Mouse (Mus musculus) embryo, embryonic 9.5 days (tissue): Measurements from ENCODE around the gene Abl2.

ENCODE experiments used
- DNase-seq: peaks from one replicate; pipeline ENCODE4 v3.0.0-alpha.2; 2017; ENCODE audit errors: extremely low spot score

The Abl2 gene

GRCm38 (mm10) chr1:156584175-156584574 lies 25.6 kb downstream of the Abl2 start:
- DNase-seq, result no peak

- DNase-seq, result no peak
Measured at GRCm38 (mm10) chr1:156585512-156585911, 26.9 kb downstream of the Abl2 start.

- no peak for DNase-seq
Measured at GRCm38 (mm10) chr1:156589811-156590305, 31.3 kb downstream of the Abl2 start.

- no peak for DNase-seq
Measured at GRCm38 (mm10) chr1:156590357-156590756, 31.8 kb downstream of the Abl2 start.

- no peak for DNase-seq
Measured at GRCm38 (mm10) chr1:156593267-156593666, 34.7 kb downstream of the Abl2 start.

- no peak for DNase-seq
Measured at GRCm38 (mm10) chr1:156597089-156597488, 38.5 kb downstream of the Abl2 start.

GRCm38 (mm10) chr1:156602545-156602944 lies 44.0 kb downstream of the Abl2 start:
- DNase-seq, result no peak

- no peak for DNase-seq
Measured at GRCm38 (mm10) chr1:156605094-156605866, 46.7 kb downstream of the Abl2 start.

- no peak for DNase-seq
Measured at GRCm38 (mm10) chr1:156605940-156606339, 47.4 kb downstream of the Abl2 start.

GRCm38 (mm10) chr1:156608496-156608895 lies 49.9 kb downstream of the Abl2 start:
- DNase-seq, result no peak

GRCm38 (mm10) chr1:156610257-156610656 lies 51.7 kb downstream of the Abl2 start:
- DNase-seq, result no peak

GRCm38 (mm10) chr1:156613855-156614530 lies 55.4 kb downstream of the Abl2 start:
- peak; percentile 70 for DNase-seq

GRCm38 (mm10) chr1:156614710-156615109 lies 56.1 kb downstream of the Abl2 start:
- DNase-seq, result no peak

GRCm38 (mm10) chr1:156615381-156616133 lies 57.0 kb downstream of the Abl2 start:
- peak; percentile 52 for DNase-seq

- DNase-seq, result no peak
Measured at GRCm38 (mm10) chr1:156616989-156617598, 58.5 kb downstream of the Abl2 start.

- DNase-seq, result no peak
Measured at GRCm38 (mm10) chr1:156617811-156618210, 59.2 kb downstream of the Abl2 start.

GRCm38 (mm10) chr1:156620292-156620909 lies 61.8 kb downstream of the Abl2 start:
- DNase-seq, result no peak

- DNase-seq, result no peak
Measured at GRCm38 (mm10) chr1:156620951-156621350, 62.4 kb downstream of the Abl2 start.

GRCm38 (mm10) chr1:156624231-156624630 lies 65.6 kb downstream of the Abl2 start:
- no peak for DNase-seq

GRCm38 (mm10) chr1:156626729-156627128 lies 68.1 kb downstream of the Abl2 start:
- DNase-seq, result no peak

GRCm38 (mm10) chr1:156629984-156630383 lies 71.4 kb downstream of the Abl2 start:
- DNase-seq, result no peak
